Mouse (Mus musculus) stomach, postnatal 0 days (tissue): Measurements from ENCODE around the gene Zfp12. TPM values are rescaled to one million over a fixed set of nuclear protein-coding genes. Genes with fewer than 3 reads are reported as not detected.
A peak's percentile ranks its signal among the peaks of the same experiment; 100 is the strongest.

Experiments used
- ATAC-seq: fragments of 200-750 bp; cut with Nextera tagmentation; 2 replicates; pipeline ENCODE4 v1.8.0; 2017; ENCODE audit not compliant: low FRiP score, low TSS enrichment
- DNase-seq: peaks from one replicate; pipeline ENCODE4 v3.0.0-alpha.2; 2016; ENCODE audit warnings: low spot score
- H3K27ac ChIP-seq: fragments of 300-500 bp; sonication (generic); replicated peaks from 2 replicates; pipeline ENCODE4 v1.5.1; 2014; ENCODE audit warnings: mild to moderate bottlenecking, control low read depth
- H3K27me3 ChIP-seq: fragments of 300-500 bp; sonication (generic); 2 replicates; pipeline ENCODE4 v1.6.1; 2014; ENCODE audit warnings: low read length; ENCODE audit not compliant: control insufficient read depth, insufficient read depth
- H3K36me3 ChIP-seq: fragments of 300-500 bp; sonication (generic); 2 replicates; pipeline ENCODE4 v1.6.1; 2014; ENCODE audit warnings: low read length, mixed read lengths; ENCODE audit not compliant: control insufficient read depth, insufficient read depth
- H3K4me1 ChIP-seq: fragments of 300-500 bp; sonication (generic); replicated peaks from 2 replicates; pipeline ENCODE4 v1.6.1; 2014; ENCODE audit warnings: antibody characterized with exemption; ENCODE audit not compliant: control insufficient read depth, insufficient read depth
- H3K4me2 ChIP-seq: fragments of 300-500 bp; sonication (generic); replicated peaks from 2 replicates; pipeline ENCODE4 v1.6.1; 2014; ENCODE audit warnings: low read depth, mild to moderate bottlenecking, control low read depth, moderate library complexity
- H3K4me3 ChIP-seq: fragments of 300-500 bp; sonication (generic); 2 replicates; pipeline ENCODE4 v1.5.1; 2014; ENCODE audit warnings: low read depth, low read length, control low read depth
- H3K9ac ChIP-seq: fragments of 300-500 bp; sonication (generic); 2 replicates; pipeline ENCODE4 v1.6.1; 2014; ENCODE audit warnings: mild to moderate bottlenecking, low read length, control low read depth, mixed read lengths
- H3K9me3 ChIP-seq: fragments of 300-500 bp; sonication (generic); 2 replicates; pipeline ENCODE4 v1.6.1; 2016; ENCODE audit warnings: low read length; ENCODE audit not compliant: control insufficient read depth
- CTCF ChIP-seq: IDR thresholded peaks from 2 replicates; pipeline ENCODE4 v1.5.1; 2016; ENCODE audit warnings: antibody characterized with exemption, low read depth, mild to moderate bottlenecking, moderate library complexity
- EP300 ChIP-seq: optimal IDR thresholded peaks from 2 replicates; pipeline ENCODE3; 2016; ENCODE audit warnings: antibody characterized with exemption
- WGBS: fragments of 180-500 bp; shearing (Covaris S2); extraction: QIAGEN DNeasy Blood & Tissue Kit; methylation state at CpG from one replicate; pipeline ENCODE4 v1.1.7; 2014; 5-methylcytosine and 5-hydroxymethylcytosine counted together
- polyA plus RNA-seq: library from polyadenylated mRNA; unstranded; fragments of >200 nt; fragmentation: Nextera tagmentation; extraction: Ambion mirVana; gene quantifications from 2 replicates; pipeline ENCODE4 v1.2.1, GENCODE M21; 2015

Gene Zfp12
- polyA plus RNA-seq, 1 experiment from 2014 or later, result 4.5 TPM

- TF ChIP-seq CTCF (no peak), EP300 (no peak)
- DNase-seq (no peak), ATAC-seq (no peak)
- H3K27me3 ChIP-seq, result peaks cover 14% of the 10 kb centered on the region
- no peak overlapping the region for H3K4me3 ChIP-seq
- no peak overlapping the region for H3K27ac ChIP-seq
- peaks cover 5% of the 10 kb centered on the region for H3K9me3 ChIP-seq
- WGBS, result 65% methylated on average over 23 of the region's 24 CpGs
- H3K36me3 ChIP-seq, result peaks cover 12% of the 10 kb centered on the region
- H3K9ac ChIP-seq, result no peak overlapping the region
- H3K4me2 ChIP-seq, result no peak overlapping the region
- no peaks in the 10 kb centered on the region for H3K4me1 ChIP-seq
Measured at GRCm38 (mm10) chr5:143255131-143255519, 20.2 kb downstream of the Zfp12 start.

GRCm38 (mm10) chr5:143255802-143256201, 20.8 kb downstream of the Zfp12 start:
- ATAC-seq (no peak), DNase-seq (no peak)
- WGBS, result 96% methylated on average over 5 of the region's 5 CpGs
- no peak overlapping the region for H3K4me2 ChIP-seq
- TF ChIP-seq EP300 (no peak), CTCF (no peak)
- no peak overlapping the region for H3K4me3 ChIP-seq
- H3K36me3 ChIP-seq, result peaks cover 12% of the 10 kb centered on the region
- H3K9ac ChIP-seq, result no peak overlapping the region
- H3K27ac ChIP-seq, result no peak overlapping the region
- peaks cover 14% of the 10 kb centered on the region for H3K27me3 ChIP-seq
- H3K4me1 ChIP-seq, result no peaks in the 10 kb centered on the region
- H3K9me3 ChIP-seq, result peaks cover 5% of the 10 kb centered on the region

- no peak for ATAC-seq
- WGBS, result 91% methylated on average over 8 of the region's 8 CpGs
- Histone ChIP-seq H3K27me3 (no peaks in the 10 kb centered on the region), H3K4me2 (no peak overlapping the region), H3K4me3 (no peak overlapping the region), H3K9ac (no peak overlapping the region), H3K27ac (no peak overlapping the region), H3K9me3 (no peaks in the 10 kb centered on the region), H3K4me1 (no peaks in the 10 kb centered on the region), H3K36me3 (peaks cover 3% of the 10 kb centered on the region; the same call in 1 of the 2 replicates)
- TF ChIP-seq CTCF (no peak), EP300 (no peak)
- no peak for DNase-seq
Measured at GRCm38 (mm10) chr5:143261636-143262035, 26.7 kb downstream of the Zfp12 start.

GRCm38 (mm10) chr5:143264689-143265088, 29.7 kb downstream of the Zfp12 start:
- Histone ChIP-seq H3K27ac (no peak overlapping the region), H3K27me3 (no peaks in the 10 kb centered on the region), H3K4me3 (no peak overlapping the region), H3K9me3 (no peaks in the 10 kb centered on the region), H3K4me2 (no peak overlapping the region), H3K36me3 (peaks cover 3% of the 10 kb centered on the region; the same call in 1 of the 2 replicates), H3K4me1 (no peaks in the 10 kb centered on the region), H3K9ac (no peak overlapping the region)
- TF ChIP-seq EP300 (no peak), CTCF (no peak)
- ATAC-seq (peak; percentile 58), DNase-seq (peak; percentile 69)
- WGBS, result 70% methylated on average over 10 of the region's 10 CpGs

- 43% methylated on average over 1 of the region's 1 CpGs for WGBS
- no peak overlapping the region for H3K4me2 ChIP-seq
- DNase-seq, result no peak
Measured at GRCm38 (mm10) chr5:143265409-143265808, 30.4 kb downstream of the Zfp12 start.

GRCm38 (mm10) chr5:143266794-143267193, 31.8 kb downstream of the Zfp12 start:
- TF ChIP-seq EP300 (no peak), CTCF (no peak)
- Histone ChIP-seq H3K4me1 (no peaks in the 10 kb centered on the region), H3K4me2 (no peak overlapping the region), H3K9ac (no peak overlapping the region), H3K9me3 (no peaks in the 10 kb centered on the region), H3K27ac (no peak overlapping the region), H3K27me3 (no peaks in the 10 kb centered on the region), H3K4me3 (no peak overlapping the region), H3K36me3 (0 out of 2 replicates have a peak, but pooled peaks cover 3% of the 10 kb centered on the region)
- WGBS, result 87% methylated on average over 6 of the region's 6 CpGs
- no peak for DNase-seq
- no peak for ATAC-seq

More at GRCm38 (mm10) chr5:143265409-143265808, 30.4 kb downstream of the Zfp12 start:
- TF ChIP-seq CTCF (no peak), EP300 (no peak)
- no peak overlapping the region for H3K27ac ChIP-seq
- peaks cover 3% of the 10 kb centered on the region; the same call in 1 of the 2 replicates for H3K36me3 ChIP-seq
- ATAC-seq, result no peak
- no peak overlapping the region for H3K9ac ChIP-seq
- no peaks in the 10 kb centered on the region for H3K4me1 ChIP-seq
- no peak overlapping the region for H3K4me3 ChIP-seq
- H3K27me3 ChIP-seq, result no peaks in the 10 kb centered on the region
- no peaks in the 10 kb centered on the region for H3K9me3 ChIP-seq
